Mouse (Mus musculus) gastrocnemius, postnatal 25 days (tissue): ENCODE data around the gene Trmt61a. TPM values are rescaled to one million over a fixed set of nuclear protein-coding genes. Genes with fewer than 3 reads are reported as not detected.

Experiments
- DNase-seq: peaks from one replicate; pipeline ENCODE4 v3.0.0; 2022
- total RNA-seq, 2 experiments: library from RNA; stranded (reverse); gene quantifications; 1 replicate in 1 of 2; 2 replicates in 1 of 2; pipeline ENCODE4 v1.2.3; 2021

Gene Trmt61a
- total RNA-seq, 2 experiments from 2014 or later: 2.7 to 2.9 TPM

GRCm38 (mm10) chr12:111732921-111733320, 55.0 kb downstream of the Trmt61a start:
- no peak for DNase-seq

Other genes starting within 250 kb of the Trmt61a start
- gene Tnfaip2, start 235.6 kb upstream of the Trmt61a start, total RNA-seq: 10 to 100 TPM; 34.8 to 40.4 TPM
- under 1 TPM; 0.38 to 0.72 TPM for gene Gm266, start 192.3 kb upstream of the Trmt61a start, total RNA-seq
- 100 to 1,000 TPM; 133 to 143 TPM for gene Eif5, start 140.1 kb upstream of the Trmt61a start, total RNA-seq
- 10 to 100 TPM; 50.5 to 51.5 TPM for gene Mark3, start 103.6 kb upstream of the Trmt61a start, total RNA-seq
- gene Ckb, start 5.8 kb upstream of the Trmt61a start, total RNA-seq: 10 to 100 TPM; 14.9 to 15.6 TPM
- 10 to 100 TPM; 10.9 to 14.6 TPM for gene Bag5, start 35.2 kb downstream of the Trmt61a start, total RNA-seq
- gene Apopt1, start 35.2 kb downstream of the Trmt61a start, total RNA-seq: 10 to 100 TPM; 37.7 to 38.9 TPM
- gene Klc1, start 80.7 kb downstream of the Trmt61a start, total RNA-seq: 10 to 100 TPM; 59.9 to 68.0 TPM
- under 1 TPM; 0.15 to 0.24 TPM for gene Xrcc3, start 135.8 kb downstream of the Trmt61a start, total RNA-seq
- gene Zfyve21, start 136.1 kb downstream of the Trmt61a start, total RNA-seq: 10 to 100 TPM; 13.0 to 15.0 TPM
- 1 to 10 TPM; 5.3 to 6.1 TPM for gene Ppp1r13b, start 230.0 kb downstream of the Trmt61a start, total RNA-seq